Mouse (Mus musculus) megakaryocyte, embryonic 14.5 days (primary cell): ENCODE data around the gene Kifc3. TPM values are rescaled to one million over a fixed set of nuclear protein-coding genes. Genes with fewer than 3 reads are reported as not detected.

Experiments used
- H3K27me3 ChIP-seq: replicated peaks from 2 replicates; pipeline ENCODE3; 2012; ENCODE audit warnings: inconsistent platforms
- H3K36me3 ChIP-seq: replicated peaks from 2 replicates; pipeline ENCODE3; 2012; ENCODE audit warnings: low read length, inconsistent platforms, mixed read lengths
- H3K4me1 ChIP-seq: 2 replicates; pipeline ENCODE4 v1.6.1; 2012; ENCODE audit warnings: inconsistent platforms
- H3K4me3 ChIP-seq: replicated peaks from 2 replicates; pipeline ENCODE3; 2012; ENCODE audit warnings: moderate library complexity, mild to moderate bottlenecking, inconsistent platforms
- H3K9me3 ChIP-seq: 2 replicates; pipeline ENCODE4 v1.6.1; 2012; ENCODE audit warnings: inconsistent platforms
- FLI1 ChIP-seq: IDR thresholded peaks from 2 replicates; pipeline ENCODE4 v1.6.1; 2012; ENCODE audit warnings: low read length, inconsistent platforms, mixed read lengths
- GATA1 ChIP-seq: IDR thresholded peaks from 3 replicates; pipeline ENCODE4 v1.6.1; 2012; ENCODE audit warnings: mixed read lengths, low read length, inconsistent platforms, borderline replicate concordance
- polyA plus RNA-seq: library from polyadenylated mRNA; stranded (reverse); fragments of >175 nt; gene quantifications from 2 replicates; pipeline ENCODE4 v1.2.3, GENCODE M21; 2012; ENCODE audit warnings: low replicate concordance; ENCODE audit not compliant: insufficient read depth

Gene Kifc3
- polyA plus RNA-seq, 1 experiment, result 53.9 TPM

GRCm38 (mm10) chr8:95138341-95139050 is 64.1 kb downstream of the Kifc3 start:
- no peaks in the 10 kb centered on the region for H3K9me3 ChIP-seq
- H3K4me3 ChIP-seq, result peak overlapping the region; percentile 84
- H3K27me3 ChIP-seq, result peaks cover 80% of the 10 kb centered on the region
- TF ChIP-seq GATA1, result no peak
- TF ChIP-seq FLI1, result no peak
- peaks cover 30% of the 10 kb centered on the region for H3K36me3 ChIP-seq
- H3K4me1 ChIP-seq, result peaks cover 70% of the 10 kb centered on the region

- Histone ChIP-seq H3K4me1 (peaks cover 67% of the 10 kb centered on the region), H3K27me3 (peaks cover 79% of the 10 kb centered on the region), H3K9me3 (no peaks in the 10 kb centered on the region), H3K36me3 (peaks cover 38% of the 10 kb centered on the region), H3K4me3 (peak overlapping the region; percentile 84)
- TF ChIP-seq FLI1 (no peak), GATA1 (no peak)
Observed at GRCm38 (mm10) chr8:95137641-95138098, 64.9 kb downstream of the Kifc3 start.

GRCm38 (mm10) chr8:95137201-95137600 is 65.4 kb downstream of the Kifc3 start:
- Histone ChIP-seq H3K9me3 (no peaks in the 10 kb centered on the region), H3K27me3 (peaks cover 79% of the 10 kb centered on the region), H3K36me3 (peaks cover 43% of the 10 kb centered on the region), H3K4me1 (peaks cover 62% of the 10 kb centered on the region), H3K4me3 (peak overlapping the region; percentile 84)
- TF ChIP-seq FLI1, result no peak

- peaks cover 79% of the 10 kb centered on the region for H3K27me3 ChIP-seq
- peaks cover 52% of the 10 kb centered on the region for H3K4me1 ChIP-seq
- H3K36me3 ChIP-seq, result peaks cover 53% of the 10 kb centered on the region
- no peaks in the 10 kb centered on the region for H3K9me3 ChIP-seq
- TF ChIP-seq GATA1 (no peak), FLI1 (no peak)
- H3K4me3 ChIP-seq, result no peak overlapping the region
Observed at GRCm38 (mm10) chr8:95136218-95136617, 66.4 kb downstream of the Kifc3 start.

- H3K36me3 ChIP-seq, result peaks cover 57% of the 10 kb centered on the region
- H3K4me3 ChIP-seq, result no peak overlapping the region
- no peaks in the 10 kb centered on the region for H3K9me3 ChIP-seq
- peaks cover 78% of the 10 kb centered on the region for H3K27me3 ChIP-seq
- no peak for TF ChIP-seq GATA1
- TF ChIP-seq FLI1, result no peak
- peaks cover 43% of the 10 kb centered on the region for H3K4me1 ChIP-seq
Observed at GRCm38 (mm10) chr8:95135242-95135641, 67.4 kb downstream of the Kifc3 start.

GRCm38 (mm10) chr8:95134186-95134585 is 68.4 kb downstream of the Kifc3 start:
- peaks cover 35% of the 10 kb centered on the region for H3K4me1 ChIP-seq
- H3K9me3 ChIP-seq, result no peaks in the 10 kb centered on the region
- H3K36me3 ChIP-seq, result peaks cover 67% of the 10 kb centered on the region
- peaks cover 79% of the 10 kb centered on the region for H3K27me3 ChIP-seq
- no peak overlapping the region for H3K4me3 ChIP-seq
- TF ChIP-seq FLI1, result no peak
- no peak for TF ChIP-seq GATA1

- Histone ChIP-seq H3K4me1 (peaks cover 13% of the 10 kb centered on the region; the same call in 1 of the 2 replicates), H3K4me3 (no peak overlapping the region), H3K9me3 (no peaks in the 10 kb centered on the region), H3K36me3 (peaks cover 80% of the 10 kb centered on the region), H3K27me3 (peaks cover 78% of the 10 kb centered on the region)
- TF ChIP-seq FLI1, result no peak
- no peak for TF ChIP-seq GATA1
Observed at GRCm38 (mm10) chr8:95131983-95132382, 70.6 kb downstream of the Kifc3 start.

GRCm38 (mm10) chr8:95130966-95131537 is 71.6 kb downstream of the Kifc3 start:
- Histone ChIP-seq H3K9me3 (no peaks in the 10 kb centered on the region), H3K27me3 (peaks cover 79% of the 10 kb centered on the region), H3K4me3 (no peak overlapping the region), H3K36me3 (peaks cover 82% of the 10 kb centered on the region), H3K4me1 (peaks cover 7% of the 10 kb centered on the region; the same call in 1 of the 2 replicates)
- no peak for TF ChIP-seq GATA1
- TF ChIP-seq FLI1, result no peak

- peaks cover 7% of the 10 kb centered on the region; the same call in 1 of the 2 replicates for H3K4me1 ChIP-seq
- H3K4me3 ChIP-seq, result no peak overlapping the region
- H3K36me3 ChIP-seq, result peaks cover 82% of the 10 kb centered on the region
- no peaks in the 10 kb centered on the region for H3K9me3 ChIP-seq
- TF ChIP-seq GATA1 (no peak), FLI1 (no peak)
- peaks cover 75% of the 10 kb centered on the region for H3K27me3 ChIP-seq
Observed at GRCm38 (mm10) chr8:95128750-95129260, 73.8 kb downstream of the Kifc3 start.

- peaks cover 3% of the 10 kb centered on the region; the same call in 1 of the 2 replicates for H3K9me3 ChIP-seq
- no peak for TF ChIP-seq FLI1
- no peak for TF ChIP-seq GATA1
- peaks cover 3% of the 10 kb centered on the region; the same call in 1 of the 2 replicates for H3K4me1 ChIP-seq
Observed at GRCm38 (mm10) chr8:95127658-95128057, 75.0 kb downstream of the Kifc3 start.

More at GRCm38 (mm10) chr8:95127658-95128057, 75.0 kb downstream of the Kifc3 start:
- Histone ChIP-seq H3K36me3 (peaks cover 78% of the 10 kb centered on the region), H3K4me3 (no peak overlapping the region), H3K27me3 (peaks cover 68% of the 10 kb centered on the region)
